Mouse (Mus musculus): ENCODE results near the gene 1700021F07Rik. TPM values are rescaled to one million over a fixed set of nuclear protein-coding genes. Genes with fewer than 3 reads are reported as not detected.

The 1700021F07Rik gene
- total RNA-seq, 2 experiments from 2014 or later, result not detected

DNA sequence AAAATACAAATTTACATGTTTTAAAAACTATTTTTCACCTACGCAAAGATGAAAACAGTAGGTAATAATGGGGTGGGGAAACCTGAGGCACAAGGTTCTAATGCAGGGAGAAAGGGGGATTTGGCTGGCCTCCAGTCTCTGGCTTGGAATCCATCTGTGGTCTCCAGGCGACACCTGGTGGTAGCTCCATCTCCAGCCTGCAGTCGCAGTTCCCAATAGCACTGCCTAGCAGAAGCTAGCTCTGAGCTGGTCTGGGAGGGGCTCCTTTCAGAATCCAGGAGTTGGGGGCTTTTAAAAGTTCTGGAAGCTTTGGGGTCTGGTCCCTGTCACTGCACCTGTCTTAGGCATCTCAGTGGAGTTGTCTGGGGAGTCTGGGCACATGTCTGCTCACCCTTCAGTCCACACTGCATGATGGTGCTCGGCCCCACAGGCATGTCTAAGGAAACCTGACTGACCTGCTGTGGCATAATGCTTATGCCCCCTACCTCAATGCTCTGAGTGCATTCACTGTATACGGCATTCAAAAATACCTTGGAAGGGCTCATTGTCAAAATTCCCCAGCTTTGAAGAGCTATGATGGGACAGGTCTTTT lies 39.6 kb downstream of the 1700021F07Rik start:
- DNase-seq (ENCODE audit: extremely low spot score in 1 of 2, low spot score in 1 of 2), result peak; percentile 63 to 89

DNA sequence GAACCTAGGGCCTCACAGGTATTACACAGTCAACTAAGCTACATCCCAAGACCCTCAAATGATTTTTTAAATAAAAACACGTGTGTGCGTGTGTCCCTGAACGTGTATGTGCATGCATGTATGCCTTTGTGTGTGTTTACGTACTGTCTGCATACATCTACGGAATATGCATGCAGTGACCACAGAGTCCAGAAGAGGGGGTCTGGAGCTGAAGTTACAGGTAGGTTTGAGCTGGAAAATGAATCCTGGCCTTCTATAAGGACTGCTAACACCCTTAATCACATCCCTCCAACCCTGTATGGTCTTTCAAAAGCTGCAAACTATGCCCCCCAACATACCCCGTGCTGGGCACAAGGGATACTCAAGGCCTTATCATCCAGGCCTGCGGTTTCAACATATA lies 41.0 kb downstream of the 1700021F07Rik start:
- peak in 1 of 2 experiments; percentile 25 for DNase-seq (ENCODE audit: extremely low spot score in 1 of 2, low spot score in 1 of 2)

DNA sequence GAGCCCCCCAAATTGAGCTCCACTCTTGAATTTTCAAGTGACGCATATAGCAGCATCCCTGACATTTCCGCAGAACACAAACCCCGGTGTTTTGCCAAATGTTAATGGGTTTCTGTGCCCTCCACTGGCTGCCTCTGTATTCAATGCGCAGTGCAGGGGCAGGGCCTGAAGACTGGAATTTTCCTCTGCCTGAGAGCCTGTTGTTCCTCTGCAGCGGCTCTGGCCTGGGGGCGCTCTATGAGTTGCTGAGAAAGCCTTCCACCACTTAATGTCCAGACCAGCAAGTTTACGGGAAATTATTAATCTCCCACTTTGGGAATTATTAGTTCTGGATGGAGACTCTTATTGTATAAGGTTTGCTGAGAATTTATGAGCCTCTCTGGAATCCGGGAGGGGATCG lies 41.8 kb downstream of the 1700021F07Rik start:
- DNase-seq (ENCODE audit: extremely low spot score in 1 of 2, low spot score in 1 of 2), result no peak

Other genes starting within 250 kb of the 1700021F07Rik start
- 10 to 100 TPM; 26.2 TPM for gene Pmepa1, start 246.1 kb upstream of the 1700021F07Rik start, total RNA-seq (2021)
- gene Ankrd60, start 55.8 kb downstream of the 1700021F07Rik start, total RNA-seq (2021), result not detected
- gene Rab22a, start 137.2 kb downstream of the 1700021F07Rik start, total RNA-seq (2021), result 10 to 100 TPM; 25.9 to 26.4 TPM
- not detected for gene 1700010B08Rik, start 196.8 kb downstream of the 1700021F07Rik start, total RNA-seq (2021)
- 100 to 1,000 TPM; 103 to 120 TPM for gene Vapb, start 214.9 kb downstream of the 1700021F07Rik start, total RNA-seq (2021)

Data from layer of hippocampus, postnatal 25 days (tissue).